Mouse (Mus musculus) MEL (cell line): ENCODE data around the gene Arap1.
A peak's percentile ranks its signal among the peaks of the same experiment; 100 is the strongest.

Experiments
- BHLHE40 ChIP-seq: IDR thresholded peaks from 2 replicates; pipeline ENCODE4 v1.6.1; 2012; ENCODE audit warnings: low read depth, mild to moderate bottlenecking, inconsistent platforms, low read length, improper control_type of control experiment, borderline replicate concordance
- CTCF ChIP-seq, 3 experiments: IDR thresholded peaks in 2 of 3; conservative IDR thresholded peaks in 1 of 3; 2 replicates each; pipeline ENCODE4 v1.5.1; 2011 to 2012; ENCODE audit warnings: low read length in 3 of 3, low read depth in 2 of 3, mild to moderate bottlenecking in 2 of 3, improper control_type of control experiment in 1 of 3, inconsistent platforms in 1 of 3, mixed read lengths in 1 of 3, moderate library complexity in 1 of 3; ENCODE audit not compliant: control insufficient read depth in 1 of 3, insufficient read depth in 1 of 3, poor library complexity in 1 of 3, severe bottlenecking in 1 of 3
- E2F4 ChIP-seq: IDR thresholded peaks from 2 replicates; pipeline ENCODE4 v1.6.1; 2011; ENCODE audit warnings: low read depth, low read length, improper control_type of control experiment, borderline replicate concordance
- EP300 ChIP-seq, 2 experiments: IDR thresholded peaks; 2 replicates each; pipeline ENCODE4 v1.6.1; 2011; ENCODE audit warnings: improper control_type of control experiment in 2 of 2, low read length in 2 of 2, low read depth in 1 of 2, mild to moderate bottlenecking in 1 of 2
- POLR2A ChIP-seq, 2 experiments: IDR thresholded peaks; 2 replicates each; pipeline ENCODE4 v1.6.1; 2011 to 2012; ENCODE audit warnings: low read length in 2 of 2, mild to moderate bottlenecking in 2 of 2, control low read depth in 1 of 2, improper control_type of control experiment in 1 of 2, low read depth in 1 of 2, moderate library complexity in 1 of 2; ENCODE audit not compliant: control insufficient read depth in 1 of 2, insufficient read depth in 1 of 2, poor library complexity in 1 of 2
- SMC3 ChIP-seq: IDR thresholded peaks from 2 replicates; pipeline ENCODE4 v1.6.1; 2011; ENCODE audit warnings: low read depth, low read length, improper control_type of control experiment
- TAL1 ChIP-seq: IDR thresholded peaks from 2 replicates; pipeline ENCODE4 v1.6.1; 2012; ENCODE audit warnings: mild to moderate bottlenecking, inconsistent platforms, low read length, moderate library complexity, mixed read lengths
- UBTF ChIP-seq: IDR thresholded peaks from 2 replicates; pipeline ENCODE4 v1.6.1; 2012; ENCODE audit warnings: low read depth, mild to moderate bottlenecking, inconsistent platforms, low read length, improper control_type of control experiment, moderate library complexity, borderline replicate concordance; ENCODE audit not compliant: insufficient read depth

DNA sequence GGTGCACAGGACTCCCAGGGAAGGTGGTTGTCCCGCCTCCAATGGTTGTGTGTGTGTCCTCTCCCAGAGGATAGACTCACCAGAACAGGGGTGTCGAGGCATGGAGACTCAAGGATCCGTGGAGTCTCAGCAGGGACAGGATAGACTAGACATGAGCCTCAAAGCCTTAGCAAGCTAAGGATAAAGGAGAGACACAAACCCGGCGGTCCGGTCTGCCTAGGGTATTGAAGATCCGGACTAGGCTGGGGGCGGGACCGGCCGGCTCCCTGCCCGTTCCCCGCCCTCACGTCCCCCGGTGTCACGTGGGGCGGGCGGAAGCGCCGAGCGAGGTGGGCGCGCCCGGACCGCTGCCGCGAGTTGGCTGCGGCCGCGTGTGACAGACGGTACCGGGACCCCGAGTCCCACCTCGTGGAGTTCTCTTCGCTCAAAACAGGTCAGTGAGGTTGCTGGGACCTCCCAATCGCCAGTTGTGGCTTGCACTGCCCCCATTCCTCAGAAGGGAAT, at the start of gene Arap1:
- no peak for TF ChIP-seq E2F4
- TF ChIP-seq UBTF, result no peak
- peak; percentile 74 to 83 for TF ChIP-seq POLR2A (IDR thresholded peaks at IDR 0.05; ENCODE audit: control insufficient read depth in 1 of 2, insufficient read depth in 1 of 2, low read depth in 1 of 2, low read length in 2 of 2, poor library complexity in 1 of 2)
- TF ChIP-seq SMC3, result no peak
- no peak for TF ChIP-seq BHLHE40
- no peak for TF ChIP-seq CTCF (IDR thresholded peaks at IDR 0.05 in 2 of 3, conservative IDR thresholded peaks at IDR 0.05 in 1 of 3; ENCODE audit: control insufficient read depth in 1 of 3, insufficient read depth in 1 of 3, low read depth in 2 of 3, low read length in 3 of 3, poor library complexity in 1 of 3, severe bottlenecking in 1 of 3)
- TF ChIP-seq TAL1, result no peak
- TF ChIP-seq EP300 (IDR thresholded peaks at IDR 0.05; ENCODE audit: low read depth in 1 of 2, low read length in 2 of 2), result no peak
